Mouse (Mus musculus): Measurements from ENCODE around the gene C530008M17Rik.

C530008M17Rik gene

DNA sequence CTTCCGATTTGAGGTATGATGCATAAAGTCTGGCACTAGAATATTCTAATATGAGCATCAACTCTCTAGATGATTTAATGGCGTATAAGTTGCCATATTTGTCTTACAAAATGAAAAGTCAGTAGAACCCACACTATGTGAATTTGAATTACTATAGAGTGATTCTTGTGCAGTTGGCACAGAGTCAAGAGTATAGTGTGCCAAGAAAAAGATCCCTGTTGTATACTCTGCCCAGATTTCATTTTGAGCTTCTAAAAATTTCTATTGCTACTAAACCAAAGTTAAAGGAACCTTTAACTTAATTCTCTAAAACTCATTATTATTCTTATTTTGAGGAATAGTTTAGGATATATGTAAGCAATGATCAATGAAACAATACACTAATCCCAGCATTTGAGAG, at the start of gene C530008M17Rik:
C530008M17Rik (plus strand) TSS at position 301 of the 400 bp plus-strand sequence.
- no peak for DNase-seq

DNA sequence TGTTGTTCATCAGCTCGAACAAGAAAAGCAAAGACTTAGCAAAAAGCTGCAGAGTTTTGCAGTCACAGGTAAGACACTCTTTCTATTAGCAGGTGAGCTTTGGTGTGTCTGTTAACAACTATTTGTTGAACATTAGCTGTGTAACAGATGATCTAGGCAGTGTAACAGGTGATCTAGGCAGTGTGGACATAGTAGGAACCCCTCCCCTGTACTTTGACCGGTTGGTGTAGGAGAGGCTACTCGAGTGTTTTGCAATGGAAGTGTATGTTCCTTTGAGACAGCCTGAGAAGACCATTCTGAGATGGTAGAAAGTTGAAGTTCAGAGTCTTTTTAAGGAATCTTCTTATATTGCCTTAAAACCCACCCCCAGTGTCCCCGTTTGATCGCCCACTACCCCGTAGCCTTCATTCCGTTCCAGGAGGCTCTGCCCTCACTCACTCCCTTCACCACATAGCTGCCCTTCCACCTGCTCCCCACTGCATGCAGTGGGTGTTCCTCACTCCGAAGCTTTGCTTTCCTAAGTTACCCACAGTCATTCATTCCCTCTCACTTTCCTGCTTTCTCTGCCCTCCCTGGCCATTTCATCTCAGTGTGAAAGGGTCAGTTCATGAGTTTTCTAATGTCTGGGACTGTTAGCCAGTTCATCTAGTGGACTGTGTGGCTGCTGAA, 46.5 kb upstream of the C530008M17Rik start:
- DNase-seq = no peak

GRCm38 (mm10) chr5:76612867-76613499, 43.3 kb upstream of the C530008M17Rik start:
- DNase-seq = no peak

DNA sequence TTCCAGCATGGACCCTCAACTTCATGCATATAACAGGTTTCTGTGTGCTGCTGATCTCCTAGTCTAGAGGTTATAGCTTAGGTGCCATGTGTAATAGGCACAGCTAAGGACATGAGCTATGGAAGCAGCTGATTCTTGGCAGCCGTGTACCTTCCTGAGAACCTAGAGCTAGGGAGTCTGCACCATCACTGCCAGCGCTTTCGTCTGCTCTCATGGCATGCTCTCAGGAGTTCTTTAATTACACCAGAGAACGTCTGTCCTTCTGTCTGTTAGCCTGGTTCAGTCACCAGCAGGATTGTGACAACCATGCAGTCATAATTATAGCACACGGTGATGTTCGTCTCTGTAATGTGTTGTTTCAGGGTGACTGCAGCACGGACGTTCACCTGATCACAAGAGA, 41.0 kb upstream of the C530008M17Rik start:
- no peak for DNase-seq

- no peak for DNase-seq
Measured at GRCm38 (mm10) chr5:76616196-76616747, 40.0 kb upstream of the C530008M17Rik start.

GRCm38 (mm10) chr5:76618750-76619149, 37.6 kb upstream of the C530008M17Rik start:
- no peak for DNase-seq

DNA sequence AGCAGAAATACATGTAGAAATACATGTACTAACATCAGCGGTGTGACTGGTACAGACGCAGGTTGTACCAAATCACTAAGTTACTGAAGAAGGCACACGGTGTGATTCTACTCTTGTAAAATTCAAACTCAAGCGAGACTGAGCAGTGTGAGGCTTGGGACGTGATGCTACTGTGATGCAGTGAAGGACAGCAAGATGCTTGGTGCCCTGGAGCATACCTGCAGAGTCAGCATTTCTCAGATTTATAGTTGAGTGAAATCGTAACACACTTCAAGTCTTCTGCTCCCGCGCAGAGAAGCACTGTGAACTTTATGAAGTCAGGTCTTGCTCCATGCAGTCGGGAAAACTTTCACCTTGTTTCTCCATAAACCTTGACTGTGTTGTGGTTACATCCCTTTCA, 32.6 kb upstream of the C530008M17Rik start:
- no peak for DNase-seq

- no peak for DNase-seq
Measured at GRCm38 (mm10) chr5:76627770-76628169, 28.5 kb upstream of the C530008M17Rik start.

GRCm38 (mm10) chr5:76634012-76634411, 22.3 kb upstream of the C530008M17Rik start:
- no peak for DNase-seq

GRCm38 (mm10) chr5:76635592-76635991, 20.7 kb upstream of the C530008M17Rik start:
- no peak for DNase-seq

- DNase-seq = no peak
Measured at GRCm38 (mm10) chr5:76642076-76642475, 14.2 kb upstream of the C530008M17Rik start.

DNA sequence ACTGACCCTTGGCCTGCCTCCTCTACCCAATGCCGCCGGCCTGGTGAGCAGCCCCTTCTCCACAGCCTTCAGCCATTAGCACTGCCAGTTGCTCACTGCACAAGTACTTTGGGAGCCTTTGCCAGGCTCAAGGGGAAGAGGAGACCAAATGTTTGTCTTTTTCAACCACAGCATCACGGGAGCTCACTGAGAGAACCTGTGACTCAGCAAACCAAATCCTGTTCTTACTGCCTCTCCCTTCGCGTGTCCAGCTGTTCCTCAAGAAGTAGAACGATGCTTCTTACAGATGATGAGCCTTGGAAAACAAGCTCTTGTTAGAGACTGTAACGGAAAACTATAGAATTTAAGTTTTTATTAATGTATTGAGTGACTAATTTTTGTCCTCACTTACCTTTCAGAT, 12.1 kb upstream of the C530008M17Rik start:
- DNase-seq = no peak

DNA sequence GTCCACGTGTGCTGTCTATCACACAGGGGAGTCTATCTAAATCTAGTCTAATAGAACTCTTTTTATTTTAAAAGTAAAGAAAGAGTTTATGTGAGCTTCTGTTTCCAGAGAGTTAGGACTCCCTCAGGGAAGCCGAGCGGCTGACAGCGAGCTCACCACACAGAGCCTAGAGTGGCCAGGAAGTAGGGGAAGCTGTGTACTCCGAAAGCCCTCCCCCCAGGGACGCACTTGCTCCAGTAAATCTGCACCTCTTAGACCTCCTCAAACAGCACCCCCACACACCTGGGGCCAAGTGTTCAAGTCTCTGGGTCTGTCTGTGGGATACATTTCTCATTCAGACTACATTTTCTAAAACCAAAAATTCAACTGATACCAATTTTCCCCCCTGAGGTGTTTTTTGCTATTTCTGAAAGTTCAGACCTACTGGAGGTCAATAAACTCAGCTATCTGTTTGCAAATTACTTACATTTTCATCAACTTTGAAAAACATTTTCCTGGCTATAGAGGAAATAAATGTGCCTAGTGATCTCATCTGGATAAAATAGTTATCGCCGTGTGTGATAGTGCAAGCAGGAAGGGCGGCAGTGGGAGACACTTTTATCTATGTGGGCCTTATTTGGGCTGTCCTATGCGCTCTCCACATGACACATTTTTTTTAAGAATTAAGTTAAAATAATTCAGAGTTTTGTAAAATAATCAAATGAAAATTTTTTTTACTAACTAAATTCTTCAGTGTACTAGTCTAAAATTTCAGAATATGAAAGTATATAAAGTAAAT, 11.0 kb upstream of the C530008M17Rik start:
- DNase-seq = no peak

DNA sequence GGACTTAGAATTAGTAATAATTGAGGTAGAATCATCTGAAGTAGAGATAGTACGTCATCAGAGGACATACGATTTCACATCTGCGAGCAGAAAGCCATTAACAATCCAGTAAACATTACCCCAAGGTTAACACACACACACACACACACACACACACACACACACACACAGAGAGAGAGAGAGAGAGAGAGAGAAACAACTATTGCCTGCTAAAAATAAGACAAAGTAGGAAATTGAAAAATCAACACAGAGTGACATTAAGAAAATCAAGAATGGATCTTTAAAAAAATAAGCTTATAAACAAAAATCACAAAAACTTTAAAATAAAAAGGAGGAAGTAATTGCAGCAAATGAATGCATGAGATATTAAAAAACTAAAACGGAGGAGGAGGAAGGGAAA, 6.4 kb upstream of the C530008M17Rik start:
- DNase-seq = no peak

GRCm38 (mm10) chr5:76651151-76651725, 5.1 kb upstream of the C530008M17Rik start:
- DNase-seq = no peak

GRCm38 (mm10) chr5:76657245-76658083, 1.2 kb downstream of the C530008M17Rik start:
- no peak for DNase-seq

GRCm38 (mm10) chr5:76658084-76658934, 2.0 kb downstream of the C530008M17Rik start:
- no peak for DNase-seq

DNA sequence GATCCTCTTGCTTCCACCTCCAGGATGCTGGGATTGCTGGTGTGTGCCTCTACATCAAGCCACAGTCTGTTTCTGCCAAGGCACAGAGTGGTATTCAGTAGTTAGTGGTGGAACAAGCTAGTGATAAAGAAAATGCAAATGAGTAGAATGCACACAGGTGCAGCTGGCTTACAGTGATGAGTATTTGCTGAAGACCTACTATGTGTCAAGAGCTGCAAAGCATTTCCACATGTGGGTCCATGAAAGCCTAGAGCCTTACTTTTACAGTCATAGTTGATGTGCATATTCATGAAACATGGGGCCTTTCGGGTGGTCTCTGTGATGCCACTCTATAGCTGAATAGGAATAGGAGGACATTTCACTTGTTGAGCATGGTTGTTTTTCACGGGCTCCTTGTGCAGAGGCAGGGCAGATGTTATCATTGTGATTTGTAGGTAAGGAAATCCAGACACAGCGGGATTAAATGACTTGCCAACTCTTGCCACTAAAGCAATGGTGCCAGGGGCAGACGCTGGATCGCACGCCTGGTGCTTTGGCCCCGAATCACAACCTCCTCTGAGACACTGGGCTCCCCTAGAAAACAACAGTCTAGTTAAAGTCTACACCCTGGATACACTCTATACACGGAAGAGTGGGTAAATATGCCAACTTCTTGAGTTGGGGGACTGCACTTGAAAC, 3.8 kb downstream of the C530008M17Rik start:
- no peak for DNase-seq

DNA sequence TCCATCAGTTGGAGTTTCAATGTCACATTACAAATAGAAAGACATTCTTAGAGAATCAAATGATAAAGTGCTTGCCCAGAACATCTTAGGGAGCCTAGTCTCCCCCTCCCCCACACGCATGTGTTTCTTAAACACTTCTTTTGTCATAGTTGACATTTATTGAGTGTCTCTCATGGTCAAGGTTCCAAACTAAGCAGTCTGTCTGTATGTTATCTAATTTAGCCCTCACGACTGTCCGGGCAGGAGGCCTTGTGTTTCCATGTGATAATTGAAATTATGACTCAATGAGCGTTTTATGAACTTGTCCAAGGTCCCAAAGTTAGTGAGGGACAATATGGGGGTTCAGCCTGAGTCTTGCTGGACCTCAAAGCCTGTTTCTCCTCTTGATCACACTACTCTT, 5.0 kb downstream of the C530008M17Rik start:
- no peak for DNase-seq

GRCm38 (mm10) chr5:76664936-76665335, 8.6 kb downstream of the C530008M17Rik start:
- no peak for DNase-seq

DNA sequence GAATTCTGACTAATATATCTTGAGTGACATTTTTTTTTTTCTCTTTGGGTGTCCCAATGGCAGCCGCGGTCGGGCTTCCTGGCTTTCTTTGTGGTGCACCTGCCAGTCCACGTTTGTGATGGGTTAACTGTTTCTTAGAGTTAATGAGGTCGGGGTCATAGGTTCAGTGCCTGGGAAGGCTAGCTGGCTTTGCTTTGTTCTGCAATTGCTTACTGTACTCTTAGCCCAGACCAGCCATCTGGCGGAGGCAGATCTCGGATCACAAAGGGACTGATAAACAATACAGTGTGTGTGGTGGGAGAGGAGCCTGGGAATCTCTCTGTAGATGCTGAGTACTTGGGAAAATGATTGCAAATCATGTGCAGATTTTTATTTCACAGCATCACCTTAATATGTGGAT, 9.1 kb downstream of the C530008M17Rik start:
- no peak for DNase-seq
